Mouse (Mus musculus): ENCODE measurements at regions not wholly inside any gene's neighbourhood (a gene's known extent, or its start where the extent isn't known, plus 50 kb on each side); places are given as distances from the start of the nearest gene placed in this dataset.

- H3K4me2 ChIP-seq (replicated peaks): no peak overlapping the region
- H3K36me3 ChIP-seq: no peaks in the 10 kb centered on the region
- no peaks in the 10 kb centered on the region for H3K4me1 ChIP-seq (replicated peaks)
- WGBS: 94% methylated on average over 3 of the region's 3 CpGs
- no peak overlapping the region for H3K4me3 ChIP-seq (replicated peaks)
- H3K27ac ChIP-seq: no peak overlapping the region
- no peak overlapping the region for H3K9ac ChIP-seq (replicated peaks)
- no peaks in the 10 kb centered on the region for H3K9me3 ChIP-seq
- ATAC-seq: no peak
- H3K27me3 ChIP-seq: no peaks in the 10 kb centered on the region
Measured at GRCm38 (mm10) chr2:108160865-108161264, 870.4 kb downstream of the Kcna4 start.

GRCm38 (mm10) chr2:108165085-108165484, 874.6 kb downstream of the Kcna4 start:
- Histone ChIP-seq H3K27me3 (no peaks in the 10 kb centered on the region), H3K4me2 (replicated peaks) (no peak overlapping the region), H3K27ac (no peak overlapping the region), H3K4me3 (replicated peaks) (no peak overlapping the region), H3K9ac (replicated peaks) (no peak overlapping the region), H3K9me3 (no peaks in the 10 kb centered on the region), H3K36me3 (no peaks in the 10 kb centered on the region), H3K4me1 (replicated peaks) (no peaks in the 10 kb centered on the region)
- 85% methylated on average over 1 of the region's 1 CpGs for WGBS
- no peak for ATAC-seq
